ENCODE assay signal across 22 mouse cellular contexts in the genomic region with DNA sequence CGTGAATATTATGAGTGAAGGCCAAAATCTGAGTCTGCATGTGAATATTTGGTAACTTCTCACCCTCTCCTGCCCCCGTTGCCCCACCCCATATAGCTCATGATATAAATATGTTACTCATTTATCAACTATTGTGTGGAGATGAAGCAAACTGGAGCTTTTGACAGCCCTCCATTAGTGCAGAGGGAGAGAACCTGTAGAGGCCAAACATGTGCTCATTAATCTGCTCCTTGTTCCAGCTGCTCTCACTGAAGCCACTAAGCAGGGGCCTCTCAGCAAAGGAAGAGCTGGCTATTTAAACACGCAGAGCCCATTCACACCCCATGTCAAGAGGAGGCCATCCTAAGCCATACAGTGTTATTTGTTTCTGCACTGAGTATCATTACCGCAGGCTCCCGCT.
A peak's percentile ranks its signal among the peaks of the same experiment; 100 is the strongest.
DNase-seq lines count a peak whose midpoint lies in the region; ATAC-seq and TF ChIP-seq lines count a peak whose summit lies in the region.
"Had no signal": no experiment of that assay in that cellular context is flagged by ENCODE, and none has a peak within 500 bp of the region (broad histone marks: within the 10 kb centered on the region; RNA-seq: fewer than 3 reads in every experiment).

No protein-coding gene starts in this region.

- DNase-seq in forebrain, postnatal 0 days, result no peak
- no peak for DNase-seq in midbrain, embryonic 11.5 days (ENCODE audit: low spot score, missing footprints)
- peak; percentile 25 for DNase-seq in brain, embryonic 14.5 days (ENCODE audit: low read depth)
- no peak for DNase-seq in heart, adult 9 months (ENCODE audit: low spot score in 2 of 2)
- DNase-seq: adrenal gland, adult 8-10 months; cerebellum, adult 11-12 months; cerebellum, adult 9-10 months; cerebellum, postnatal 25 days; gastrocnemius, postnatal 10 days; heart, adult 18-20 months had no signal

- H3K4me3 ChIP-seq in forebrain, embryonic 12.5 days (replicated peaks), result no peak overlapping the region
- H3K4me3 ChIP-seq in forebrain, postnatal 0 days (ENCODE audit: low read depth, low read length), result no peak overlapping the region
- H3K4me3 ChIP-seq in midbrain, embryonic 11.5 days (ENCODE audit: low read depth, low read length), result no peak overlapping the region
- no peak overlapping the region for H3K4me3 ChIP-seq in midbrain, embryonic 13.5 days (replicated peaks)
- no peak overlapping the region for H3K4me3 ChIP-seq in stomach, embryonic 16.5 days (replicated peaks; ENCODE audit: low read length)
- H3K4me3 ChIP-seq: embryonic facial prominence, embryonic 15.5 days; erythroblast, embryonic 14.5 days; heart, embryonic 12.5 days; hindbrain, embryonic 10.5 days had no signal

- H3K9me3 ChIP-seq in forebrain, embryonic 12.5 days, result no peaks in the 10 kb centered on the region
- no peaks in the 10 kb centered on the region for H3K9me3 ChIP-seq in forebrain, postnatal 0 days (ENCODE audit: low read length)
- no peaks in the 10 kb centered on the region for H3K9me3 ChIP-seq in midbrain, embryonic 11.5 days (ENCODE audit: control insufficient read depth, low read length)
- no peaks in the 10 kb centered on the region for H3K9me3 ChIP-seq in midbrain, embryonic 13.5 days
- H3K9me3 ChIP-seq in stomach, embryonic 16.5 days (replicated peaks; ENCODE audit: control insufficient read depth, low read length), result no peaks in the 10 kb centered on the region
- H3K9me3 ChIP-seq: embryonic facial prominence, embryonic 15.5 days; heart, embryonic 12.5 days; hindbrain, embryonic 10.5 days had no signal

- peaks cover 5% of the 10 kb centered on the region for H3K4me1 ChIP-seq in forebrain, embryonic 12.5 days
- H3K4me1 ChIP-seq in forebrain, postnatal 0 days (ENCODE audit: insufficient read depth), result no peaks in the 10 kb centered on the region
- no peaks in the 10 kb centered on the region for H3K4me1 ChIP-seq in midbrain, embryonic 11.5 days (ENCODE audit: control insufficient read depth, insufficient read depth, low read length)
- H3K4me1 ChIP-seq in midbrain, embryonic 13.5 days (replicated peaks), result no peaks in the 10 kb centered on the region
- H3K4me1 ChIP-seq in stomach, embryonic 16.5 days (ENCODE audit: control insufficient read depth, insufficient read depth, low read length), result no peaks in the 10 kb centered on the region
- H3K4me1 ChIP-seq: embryonic facial prominence, embryonic 15.5 days; hindbrain, embryonic 10.5 days had no signal

- WGBS in forebrain, embryonic 12.5 days, result 39% methylated on average over 5 of the region's 5 CpGs
- WGBS in forebrain, postnatal 0 days, result 50% methylated on average over 5 of the region's 5 CpGs
- 73% methylated on average over 5 of the region's 5 CpGs for WGBS in midbrain, embryonic 11.5 days
- 67% methylated on average over 5 of the region's 5 CpGs for WGBS in midbrain, embryonic 13.5 days
- 47% methylated on average over 5 of the region's 5 CpGs for WGBS in stomach, embryonic 16.5 days

- no peak overlapping the region for H3K4me2 ChIP-seq in forebrain, embryonic 12.5 days
- no peak overlapping the region for H3K4me2 ChIP-seq in forebrain, postnatal 0 days (ENCODE audit: low read depth)
- no peak overlapping the region for H3K4me2 ChIP-seq in midbrain, embryonic 11.5 days
- no peak overlapping the region for H3K4me2 ChIP-seq in midbrain, embryonic 13.5 days (replicated peaks)
- H3K4me2 ChIP-seq in stomach, embryonic 16.5 days (ENCODE audit: low read depth, low read length), result no peak overlapping the region
- H3K4me2 ChIP-seq: embryonic facial prominence, embryonic 15.5 days; heart, embryonic 12.5 days had no signal

- H3K9ac ChIP-seq in forebrain, embryonic 12.5 days, result no peak overlapping the region
- H3K9ac ChIP-seq in forebrain, postnatal 0 days, result no peak overlapping the region
- no peak overlapping the region for H3K9ac ChIP-seq in midbrain, embryonic 11.5 days (ENCODE audit: low read length)
- H3K9ac ChIP-seq in midbrain, embryonic 13.5 days (replicated peaks), result no peak overlapping the region
- H3K9ac ChIP-seq in stomach, embryonic 16.5 days (ENCODE audit: low read length), result no peak overlapping the region
- H3K9ac ChIP-seq: embryonic facial prominence, embryonic 15.5 days; heart, embryonic 12.5 days had no signal

- TF ChIP-seq POLR2A in brain, embryonic 14.5 days (IDR thresholded peaks at IDR 0.05; ENCODE audit: borderline replicate concordance, extremely low read depth, insufficient read depth, insufficient read length, poor library complexity, severe bottlenecking), result no peak

- ATAC-seq in forebrain, embryonic 12.5 days (ENCODE audit: low FRiP score), result peak; percentile 33; the same call in 1 of the 2 replicates
- ATAC-seq in forebrain, postnatal 0 days, result no peak
- peak; percentile 54; the same call in 1 of the 2 replicates for ATAC-seq in midbrain, embryonic 11.5 days (ENCODE audit: low FRiP score)
- no peak for ATAC-seq in midbrain, embryonic 13.5 days
- peak; percentile 72; the same call in 1 of the 2 replicates for ATAC-seq in stomach, embryonic 16.5 days (ENCODE audit: insufficient read depth, low FRiP score)
- ATAC-seq: forebrain, embryonic 14.5 days; hindbrain, embryonic 16.5 days; inflammation-experienced regulatory T-cells, adult 6 months; intestine, postnatal 0 days had no signal

- no peak overlapping the region for H3K27ac ChIP-seq in forebrain, embryonic 12.5 days
- no peak overlapping the region for H3K27ac ChIP-seq in forebrain, postnatal 0 days (ENCODE audit: low read depth, low read length)
- no peak overlapping the region for H3K27ac ChIP-seq in midbrain, embryonic 11.5 days (ENCODE audit: low read depth, low read length)
- no peak overlapping the region for H3K27ac ChIP-seq in midbrain, embryonic 13.5 days
- H3K27ac ChIP-seq in stomach, embryonic 16.5 days (ENCODE audit: low read length), result no peak overlapping the region
- H3K27ac ChIP-seq: embryonic facial prominence, embryonic 15.5 days; hindbrain, embryonic 10.5 days had no signal

- H3K27me3 ChIP-seq in forebrain, embryonic 12.5 days, result no peaks in the 10 kb centered on the region
- H3K27me3 ChIP-seq in forebrain, postnatal 0 days (ENCODE audit: insufficient read depth, low read length), result no peaks in the 10 kb centered on the region
- H3K27me3 ChIP-seq in midbrain, embryonic 11.5 days (ENCODE audit: control insufficient read depth, insufficient read depth, low read length), result no peaks in the 10 kb centered on the region
- H3K27me3 ChIP-seq in midbrain, embryonic 13.5 days, result no peaks in the 10 kb centered on the region
- no peaks in the 10 kb centered on the region for H3K27me3 ChIP-seq in stomach, embryonic 16.5 days (ENCODE audit: control insufficient read depth, insufficient read depth, low read length)
- H3K27me3 ChIP-seq: CH12.LX; heart, embryonic 12.5 days had no signal

- H3K36me3 ChIP-seq in forebrain, embryonic 12.5 days (replicated peaks), result no peaks in the 10 kb centered on the region
- H3K36me3 ChIP-seq in forebrain, postnatal 0 days (ENCODE audit: insufficient read depth), result no peaks in the 10 kb centered on the region
- no peaks in the 10 kb centered on the region for H3K36me3 ChIP-seq in midbrain, embryonic 11.5 days (ENCODE audit: control insufficient read depth, insufficient read depth, low read length)
- no peaks in the 10 kb centered on the region for H3K36me3 ChIP-seq in midbrain, embryonic 13.5 days
- no peaks in the 10 kb centered on the region for H3K36me3 ChIP-seq in stomach, embryonic 16.5 days (ENCODE audit: control insufficient read depth, insufficient read depth, low read length)
- H3K36me3 ChIP-seq: embryonic facial prominence, embryonic 15.5 days; heart, embryonic 12.5 days; hindbrain, embryonic 10.5 days had no signal

- no peak for TF ChIP-seq CTCF in forebrain, postnatal 0 days (IDR thresholded peaks at IDR 0.05; ENCODE audit: low read depth)
- no peak for TF ChIP-seq CTCF in brain, embryonic 14.5 days (IDR thresholded peaks at IDR 0.05; ENCODE audit: borderline replicate concordance, extremely low read depth, insufficient read depth, insufficient read length)

Comparison
In these comparisons a context has a peak if more than half of its experiments do, and no peak if none do; other contexts are left out.
1. ATAC-seq: peak in forebrain, embryonic 12.5 days (single experiment), midbrain, embryonic 11.5 days (single experiment) and stomach, embryonic 16.5 days (single experiment); none in forebrain, postnatal 0 days (single experiment) and midbrain, embryonic 13.5 days (single experiment).